Mouse (Mus musculus) thymus, adult 2 months (tissue): Measurements from ENCODE around the gene Pacs2. TPM values are rescaled to one million over a fixed set of nuclear protein-coding genes. Genes with fewer than 3 reads are reported as not detected.

Experiments used
- DNase-seq: peaks from one replicate; pipeline ENCODE4 v3.0.0; 2021
- H3K27ac ChIP-seq: fragments of 200-500 bp; 2 replicates; pipeline ENCODE4 v1.5.1; 2012; ENCODE audit warnings: low read length, control low read depth; ENCODE audit not compliant: control insufficient read depth, insufficient read depth
- H3K27me3 ChIP-seq: fragments of 200-500 bp; 2 replicates; pipeline ENCODE4 v1.6.1; 2012; ENCODE audit warnings: mild to moderate bottlenecking, low read length, moderate library complexity, mixed read lengths; ENCODE audit not compliant: control insufficient read depth, insufficient read depth
- H3K36me3 ChIP-seq: fragments of 200-500 bp; 2 replicates; pipeline ENCODE4 v1.6.1; 2012; ENCODE audit warnings: mild to moderate bottlenecking, low read length, moderate library complexity; ENCODE audit not compliant: control insufficient read depth, insufficient read depth
- H3K4me1 ChIP-seq: fragments of 200-500 bp; replicated peaks from 2 replicates; pipeline ENCODE4 v1.6.1; 2012; ENCODE audit warnings: low read length; ENCODE audit not compliant: control insufficient read depth, insufficient read depth
- H3K4me3 ChIP-seq: fragments of 200-500 bp; 2 replicates; pipeline ENCODE4 v1.5.1; 2012; ENCODE audit warnings: mild to moderate bottlenecking, low read length, control low read depth, moderate library complexity; ENCODE audit not compliant: control insufficient read depth, insufficient read depth
- CTCF ChIP-seq: fragments of 200-500 bp; IDR thresholded peaks from 2 replicates; pipeline ENCODE4 v1.5.1; 2012; ENCODE audit warnings: mild to moderate bottlenecking, control low read depth, low read length, moderate library complexity, borderline replicate concordance; ENCODE audit not compliant: control insufficient read depth, poor library complexity, insufficient read depth; ENCODE audit errors: extremely low read depth
- POLR2A ChIP-seq: fragments of 200-500 bp; IDR thresholded peaks from 2 replicates; pipeline ENCODE4 v1.6.1; 2012; ENCODE audit warnings: mild to moderate bottlenecking, low read length, control low read depth, moderate library complexity; ENCODE audit not compliant: control insufficient read depth, poor library complexity, insufficient read depth; ENCODE audit errors: extremely low read depth
- WGBS: fragments of 180-500 bp; shearing (Covaris S2); methylation state at CpG from one replicate; pipeline ENCODE4 v1.1.7; 2018; 5-methylcytosine and 5-hydroxymethylcytosine counted together
- polyA plus RNA-seq: library from polyadenylated mRNA; depleted of rRNA; stranded (reverse); fragments of >200 nt; gene quantifications from 2 replicates; pipeline ENCODE4 v1.2.3, GENCODE M21; 2012; rRNA removed

Pacs2 gene
- 60.3 and 66.6 TPM in 2 replicates for polyA plus RNA-seq

DNA sequence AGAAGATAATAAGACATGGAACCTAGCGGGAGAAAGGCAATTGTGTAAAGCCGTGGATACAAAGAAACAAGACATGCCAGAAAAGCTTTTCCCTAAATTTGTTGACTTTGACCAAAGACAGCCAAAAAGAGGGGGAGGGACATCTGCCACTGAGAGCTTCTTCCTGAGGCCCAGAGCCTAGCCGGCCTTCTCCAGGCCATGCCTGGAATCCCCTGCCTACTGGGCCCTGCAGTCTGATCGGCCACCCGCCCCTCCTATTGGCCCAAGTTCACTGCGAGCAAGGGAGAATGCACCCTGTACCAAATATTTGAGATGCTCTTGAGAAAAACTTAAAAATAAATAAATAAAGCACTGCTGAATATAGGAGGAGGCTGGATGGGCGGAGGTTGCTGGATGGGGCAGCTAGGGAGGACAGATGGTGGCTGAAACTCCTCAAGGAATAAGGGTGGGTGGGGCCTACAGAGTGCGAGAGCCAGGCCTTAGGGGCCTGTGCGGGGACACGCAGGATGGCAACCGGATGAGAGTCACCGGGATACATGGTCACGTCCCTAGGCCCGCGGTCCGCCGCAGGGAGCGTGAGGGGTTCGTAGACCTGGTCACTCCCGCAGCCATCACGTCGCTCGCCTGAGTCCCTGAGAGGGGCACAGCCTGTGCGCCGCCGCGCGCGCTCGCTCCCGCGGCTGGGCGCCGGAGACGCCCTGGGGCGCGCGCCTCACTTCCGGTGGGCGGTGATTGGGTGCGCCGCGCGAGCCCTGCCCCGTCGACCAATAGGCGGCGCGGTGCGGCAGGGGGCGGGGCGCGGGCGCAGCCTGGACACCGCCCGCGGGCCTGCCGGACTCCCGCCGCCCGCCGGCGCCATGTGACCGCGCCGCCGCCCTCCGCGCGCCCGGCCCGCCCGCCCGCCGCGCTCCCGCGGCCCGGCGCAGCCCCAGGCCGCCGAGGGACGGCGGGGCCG lies at the start of gene Pacs2:
TSS of gene Pacs2 (plus strand) at position 905 of the 955 bp plus-strand sequence.
- 15% methylated on average over 85 of the region's 85 CpGs for WGBS
- H3K4me3 ChIP-seq = peak within 1 kb of the TSS; percentile 88
- no peaks in the 10 kb centered on the region for H3K36me3 ChIP-seq
- DNase-seq = peak; percentile 93
- TF ChIP-seq CTCF (0 out of 2 replicates have a peak, but pooled peaks have one; percentile 8), POLR2A (peak; percentile 73; the same call in 1 of the 2 replicates)
- peaks cover 10% of the 10 kb centered on the region for H3K4me1 ChIP-seq
- no peak within 1 kb of the TSS for H3K27ac ChIP-seq
- H3K27me3 ChIP-seq = no peaks in the 10 kb centered on the region

DNA sequence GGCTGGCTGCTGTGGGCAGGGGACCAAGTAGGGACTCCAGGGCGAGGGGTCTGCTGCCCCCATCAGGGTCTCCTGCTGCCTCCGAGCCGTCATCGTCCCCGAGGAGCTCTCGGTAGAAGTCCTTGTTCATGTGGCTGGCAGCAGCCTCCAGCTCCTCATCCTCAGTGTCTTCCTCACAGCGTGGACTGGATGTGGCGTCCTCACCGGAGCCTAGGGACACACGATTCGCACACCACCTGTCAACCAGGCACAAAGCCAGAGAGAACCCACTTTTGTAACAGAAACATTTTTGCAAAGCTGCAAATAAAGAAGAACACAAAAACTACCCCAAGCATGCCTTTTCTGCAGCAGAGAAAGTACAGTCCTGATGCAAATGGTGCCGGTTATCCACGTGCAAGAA lies 48.5 kb upstream of the Pacs2 start:
- TF ChIP-seq CTCF (no peak), POLR2A (no peak)
- Histone ChIP-seq H3K36me3 (peaks cover 82% of the 10 kb centered on the region), H3K4me1 (no peaks in the 10 kb centered on the region), H3K27ac (no peak overlapping the region), H3K27me3 (no peaks in the 10 kb centered on the region), H3K4me3 (no peak overlapping the region)
- WGBS = 96% methylated on average over 13 of the region's 13 CpGs
- no peak for DNase-seq

DNA sequence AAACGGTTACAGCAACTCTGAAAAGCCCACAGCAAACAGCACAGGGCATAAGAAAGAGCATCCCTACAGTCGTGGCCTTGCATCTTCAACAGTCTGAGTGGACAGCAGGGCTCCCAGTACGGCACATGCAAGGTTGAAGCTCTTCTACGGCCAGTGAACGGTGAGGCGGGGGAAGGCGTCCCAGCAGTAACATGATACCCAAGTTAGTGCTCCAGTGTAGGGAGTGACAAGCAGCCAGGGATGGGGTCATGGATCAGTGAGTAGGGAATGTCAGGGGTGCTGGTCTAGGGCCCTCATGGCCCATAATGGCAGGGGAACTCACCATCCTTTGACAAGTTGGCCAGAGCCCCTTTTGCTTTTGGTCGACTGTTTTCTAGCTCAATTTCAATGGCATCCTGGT lies 45.4 kb upstream of the Pacs2 start:
- WGBS = 93% methylated on average over 8 of the region's 8 CpGs
- no peak for TF ChIP-seq POLR2A
- TF ChIP-seq CTCF = no peak

DNA sequence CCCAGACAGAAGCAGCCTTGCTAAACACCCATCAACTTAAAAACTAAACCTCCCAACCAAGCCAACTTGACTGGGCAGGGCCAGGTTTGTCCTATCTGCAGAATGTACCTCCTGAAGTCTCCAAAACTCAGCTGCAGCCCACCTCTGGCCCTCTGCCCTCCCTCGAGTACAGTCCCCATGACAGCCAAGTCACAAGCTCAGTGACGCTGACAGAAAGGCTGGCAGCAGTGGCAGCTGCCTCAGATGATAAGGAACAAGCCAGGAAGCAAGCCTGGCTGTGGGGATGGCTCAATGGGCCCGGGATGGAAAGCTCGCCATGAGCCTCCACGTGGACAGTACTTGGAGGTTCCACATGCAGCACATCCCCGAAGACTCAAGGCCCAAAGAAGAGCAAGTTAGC lies 44.7 kb upstream of the Pacs2 start:
- no peak overlapping the region for H3K4me3 ChIP-seq
- H3K27ac ChIP-seq = no peak overlapping the region
- no peak for TF ChIP-seq POLR2A
- TF ChIP-seq CTCF = no peak
- H3K27me3 ChIP-seq = no peaks in the 10 kb centered on the region
- DNase-seq = no peak
- 96% methylated on average over 6 of the region's 6 CpGs for WGBS
- no peaks in the 10 kb centered on the region for H3K4me1 ChIP-seq
- H3K36me3 ChIP-seq = peaks cover 67% of the 10 kb centered on the region

More for the DNA sequence above, 45.4 kb upstream of the Pacs2 start:
- H3K4me3 ChIP-seq = no peak overlapping the region
- DNase-seq = no peak
- H3K27me3 ChIP-seq = no peaks in the 10 kb centered on the region
- peaks cover 73% of the 10 kb centered on the region for H3K36me3 ChIP-seq
- no peaks in the 10 kb centered on the region for H3K4me1 ChIP-seq
- no peak overlapping the region for H3K27ac ChIP-seq

DNA sequence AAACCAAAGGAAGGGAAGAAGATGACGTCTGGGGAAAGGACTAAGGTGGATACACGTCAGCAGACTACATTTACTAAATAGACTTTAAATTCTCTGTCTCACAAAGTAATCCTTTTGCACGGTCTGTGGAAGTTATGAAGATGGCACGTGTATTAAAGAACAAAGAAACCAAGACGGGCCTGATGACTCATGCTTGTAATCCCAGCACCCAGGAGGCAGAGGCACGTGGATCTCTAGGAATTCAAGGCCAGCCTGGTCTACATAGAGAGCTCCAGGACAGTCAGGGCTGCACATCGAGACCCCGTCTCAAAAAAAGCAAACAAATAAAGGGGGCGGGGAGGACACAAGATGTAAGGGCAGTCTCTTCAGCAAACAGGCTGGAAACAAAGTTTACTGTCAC lies 39.6 kb upstream of the Pacs2 start:
- Histone ChIP-seq H3K36me3 (peaks cover 44% of the 10 kb centered on the region), H3K4me1 (peaks cover 9% of the 10 kb centered on the region), H3K27me3 (no peaks in the 10 kb centered on the region), H3K27ac (no peak overlapping the region), H3K4me3 (no peak overlapping the region)
- DNase-seq = no peak
- 95% methylated on average over 9 of the region's 9 CpGs for WGBS
- no peak for TF ChIP-seq POLR2A

DNA sequence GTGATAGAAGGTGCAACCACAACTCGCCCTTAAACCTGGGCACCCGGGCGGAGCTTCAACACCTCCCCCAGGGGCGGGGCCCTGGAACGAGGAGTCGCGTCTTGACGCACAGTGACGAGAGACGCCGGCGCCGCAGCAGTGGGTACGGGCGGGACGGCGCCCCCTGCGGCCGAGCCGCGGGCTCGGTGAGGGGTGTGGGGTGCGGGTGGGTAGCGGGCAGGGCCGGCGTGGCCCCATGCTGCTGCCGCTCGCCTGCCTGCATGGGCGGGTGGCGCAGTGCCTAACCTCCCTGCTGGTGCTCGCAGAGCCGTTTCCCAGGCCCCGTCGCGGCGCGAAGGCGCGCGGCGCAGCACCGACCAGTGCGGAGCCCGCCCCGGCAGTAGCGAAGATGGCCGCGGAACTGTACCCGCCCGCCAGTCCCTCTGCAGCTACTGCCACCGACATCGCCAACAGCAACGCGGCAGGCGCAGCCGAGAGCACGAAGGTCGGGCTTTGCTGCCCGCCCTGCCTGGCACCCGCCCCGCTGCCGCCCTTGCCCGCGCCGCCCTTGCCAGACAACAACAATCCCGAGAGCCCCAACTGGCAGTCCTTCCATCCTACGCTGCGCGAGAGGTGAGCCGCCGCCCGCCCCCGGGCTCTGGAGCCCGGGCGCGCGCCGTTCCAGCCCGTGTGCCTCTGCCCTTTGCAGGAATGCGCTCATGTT lies 37.8 kb upstream of the Pacs2 start, which contains the start of gene Btbd6:
TSS of gene Btbd6 (plus strand) at position 112 of the 703 bp plus-strand sequence.
- TF ChIP-seq CTCF (peak; percentile 95), POLR2A (peak; percentile 51; the same call in 1 of the 2 replicates)
- Histone ChIP-seq H3K27me3 (no peaks in the 10 kb centered on the region), H3K36me3 (peaks cover 34% of the 10 kb centered on the region), H3K4me3 (peak within 1 kb of the TSS; percentile 77), H3K27ac (no peak within 1 kb of the TSS), H3K4me1 (peaks cover 9% of the 10 kb centered on the region)
- WGBS = under 1% methylated on average over 80 of the region's 80 CpGs
- peak; percentile 92 for DNase-seq
